Mouse (Mus musculus): ENCODE results near the gene Crybg2. TPM values are rescaled to one million over a fixed set of nuclear protein-coding genes. Genes with fewer than 3 reads are reported as not detected.
A peak's percentile ranks its signal among the peaks of the same experiment; 100 is the strongest.

Crybg2 gene
- total and polyA plus RNA-seq, 2 experiments from 2014 or later: 2.8 to 5.9 TPM

- H3K27me3 ChIP-seq (ENCODE audit: insufficient read depth, low read length): no peaks in the 10 kb centered on the region
- no peak overlapping the region for H3K4me3 ChIP-seq (ENCODE audit: low read length)
- H3K4me1 ChIP-seq (ENCODE audit: insufficient read depth, low read length): peaks cover 17% of the 10 kb centered on the region
- peak; percentile 98 for TF ChIP-seq CTCF (IDR thresholded peaks at IDR 0.05; ENCODE audit: low read depth)
- H3K36me3 ChIP-seq (ENCODE audit: insufficient read depth, low read length): no peaks in the 10 kb centered on the region
- no peaks in the 10 kb centered on the region for H3K9me3 ChIP-seq (ENCODE audit: low read length)
- WGBS: 20% methylated on average over 17 of the region's 17 CpGs
- DNase-seq (ENCODE audit: low spot score) (peak; percentile 70), ATAC-seq (peak; percentile 42)
- H3K27ac ChIP-seq: no peak overlapping the region
- 0 out of 2 replicates have a peak overlapping the region, but pooled peaks have one; percentile 10 for H3K4me2 ChIP-seq (ENCODE audit: low read depth, low read length)
- no peak overlapping the region for H3K9ac ChIP-seq (replicated peaks; ENCODE audit: low read length)
These were observed 63.3 kb downstream of the Crybg2 start for GRCm38 (mm10) chr4:134123680-134124551.

- Histone ChIP-seq H3K4me1 (ENCODE audit: insufficient read depth, low read length) (peaks cover 17% of the 10 kb centered on the region), H3K27me3 (ENCODE audit: insufficient read depth, low read length) (no peaks in the 10 kb centered on the region), H3K4me3 (ENCODE audit: low read length) (no peak overlapping the region), H3K9me3 (ENCODE audit: low read length) (no peaks in the 10 kb centered on the region), H3K9ac (replicated peaks; ENCODE audit: low read length) (no peak overlapping the region), H3K4me2 (ENCODE audit: low read depth, low read length) (no peak overlapping the region), H3K36me3 (ENCODE audit: insufficient read depth, low read length) (no peaks in the 10 kb centered on the region), H3K27ac (no peak overlapping the region)
- no peak for TF ChIP-seq CTCF (IDR thresholded peaks at IDR 0.05; ENCODE audit: low read depth)
- no peak for ATAC-seq
- no peak for DNase-seq (ENCODE audit: low spot score)
- WGBS: 83% methylated on average over 15 of the region's 15 CpGs
These were observed 64.9 kb downstream of the Crybg2 start for GRCm38 (mm10) chr4:134125383-134126060.

GRCm38 (mm10) chr4:134126300-134127120, 65.9 kb downstream of the Crybg2 start:
- Histone ChIP-seq H3K4me3 (ENCODE audit: low read length) (no peak overlapping the region), H3K27ac (no peak overlapping the region), H3K27me3 (ENCODE audit: insufficient read depth, low read length) (no peaks in the 10 kb centered on the region), H3K36me3 (ENCODE audit: insufficient read depth, low read length) (no peaks in the 10 kb centered on the region), H3K9ac (replicated peaks; ENCODE audit: low read length) (no peak overlapping the region), H3K4me1 (ENCODE audit: insufficient read depth, low read length) (peaks cover 17% of the 10 kb centered on the region), H3K9me3 (ENCODE audit: low read length) (no peaks in the 10 kb centered on the region), H3K4me2 (ENCODE audit: low read depth, low read length) (no peak overlapping the region)
- 87% methylated on average over 21 of the region's 21 CpGs for WGBS
- ATAC-seq: no peak
- TF ChIP-seq CTCF (IDR thresholded peaks at IDR 0.05; ENCODE audit: low read depth): no peak
- DNase-seq (ENCODE audit: low spot score): no peak

- no peak for TF ChIP-seq CTCF (IDR thresholded peaks at IDR 0.05; ENCODE audit: low read depth)
- Histone ChIP-seq H3K36me3 (ENCODE audit: insufficient read depth, low read length) (no peaks in the 10 kb centered on the region), H3K27me3 (ENCODE audit: insufficient read depth, low read length) (no peaks in the 10 kb centered on the region), H3K4me2 (ENCODE audit: low read depth, low read length) (no peak overlapping the region), H3K9me3 (ENCODE audit: low read length) (no peaks in the 10 kb centered on the region), H3K27ac (no peak overlapping the region), H3K4me1 (ENCODE audit: insufficient read depth, low read length) (peaks cover 17% of the 10 kb centered on the region), H3K9ac (replicated peaks; ENCODE audit: low read length) (0 out of 2 replicates have a peak overlapping the region, but pooled peaks have one; percentile 74), H3K4me3 (ENCODE audit: low read length) (no peak overlapping the region)
- 81% methylated on average over 7 of the region's 7 CpGs for WGBS
- ATAC-seq (no peak), DNase-seq (ENCODE audit: low spot score) (no peak)
These were observed 66.5 kb downstream of the Crybg2 start for GRCm38 (mm10) chr4:134127121-134127455.

GRCm38 (mm10) chr4:134127793-134128192, 67.2 kb downstream of the Crybg2 start:
- no peaks in the 10 kb centered on the region for H3K9me3 ChIP-seq (ENCODE audit: low read length)
- H3K36me3 ChIP-seq (ENCODE audit: insufficient read depth, low read length): no peaks in the 10 kb centered on the region
- DNase-seq (ENCODE audit: low spot score) (no peak), ATAC-seq (no peak)
- H3K9ac ChIP-seq (replicated peaks; ENCODE audit: low read length): peak overlapping the region; percentile 74
- no peak for TF ChIP-seq CTCF (IDR thresholded peaks at IDR 0.05; ENCODE audit: low read depth)
- H3K27me3 ChIP-seq (ENCODE audit: insufficient read depth, low read length): no peaks in the 10 kb centered on the region
- H3K4me3 ChIP-seq (ENCODE audit: low read length): peak overlapping the region; percentile 54
- peak overlapping the region; percentile 68; the same call in 1 of the 2 replicates for H3K27ac ChIP-seq
- H3K4me1 ChIP-seq (ENCODE audit: insufficient read depth, low read length): peaks cover 17% of the 10 kb centered on the region
- 56% methylated on average over 8 of the region's 8 CpGs for WGBS
- peak overlapping the region; percentile 91 for H3K4me2 ChIP-seq (ENCODE audit: low read depth, low read length)

- Histone ChIP-seq H3K27ac (peak within 1 kb of the TSS; percentile 68), H3K27me3 (ENCODE audit: insufficient read depth, low read length) (no peaks in the 10 kb centered on the region), H3K9me3 (ENCODE audit: low read length) (no peaks in the 10 kb centered on the region), H3K9ac (replicated peaks; ENCODE audit: low read length) (peak within 1 kb of the TSS; percentile 74), H3K36me3 (ENCODE audit: insufficient read depth, low read length) (no peaks in the 10 kb centered on the region), H3K4me1 (ENCODE audit: insufficient read depth, low read length) (peaks cover 17% of the 10 kb centered on the region), H3K4me2 (ENCODE audit: low read depth, low read length) (peak within 1 kb of the TSS; percentile 91), H3K4me3 (ENCODE audit: low read length) (peak within 1 kb of the TSS; percentile 54)
- ATAC-seq: peak; percentile 91
- DNase-seq (ENCODE audit: low spot score): peak; percentile 93
- WGBS: under 1% methylated on average over 50 of the region's 50 CpGs
- TF ChIP-seq CTCF (IDR thresholded peaks at IDR 0.05; ENCODE audit: low read depth): no peak
These were observed 67.8 kb downstream of the Crybg2 start, which contains the start of gene Sh3bgrl3 for GRCm38 (mm10) chr4:134128221-134128982. Gene Sh3bgrl3 (minus strand): TSS chr4:134128789.
